Mouse (Mus musculus) right cerebral cortex, adult 2 months (tissue): ENCODE data around the gene Nudcd3.

ENCODE experiments used
- DNase-seq, 2 experiments: peaks; one replicate each; pipeline ENCODE4 v3.0.0; 2021 to 2022; ENCODE audit warnings: low spot score in 2 of 2

Nudcd3 gene

DNA sequence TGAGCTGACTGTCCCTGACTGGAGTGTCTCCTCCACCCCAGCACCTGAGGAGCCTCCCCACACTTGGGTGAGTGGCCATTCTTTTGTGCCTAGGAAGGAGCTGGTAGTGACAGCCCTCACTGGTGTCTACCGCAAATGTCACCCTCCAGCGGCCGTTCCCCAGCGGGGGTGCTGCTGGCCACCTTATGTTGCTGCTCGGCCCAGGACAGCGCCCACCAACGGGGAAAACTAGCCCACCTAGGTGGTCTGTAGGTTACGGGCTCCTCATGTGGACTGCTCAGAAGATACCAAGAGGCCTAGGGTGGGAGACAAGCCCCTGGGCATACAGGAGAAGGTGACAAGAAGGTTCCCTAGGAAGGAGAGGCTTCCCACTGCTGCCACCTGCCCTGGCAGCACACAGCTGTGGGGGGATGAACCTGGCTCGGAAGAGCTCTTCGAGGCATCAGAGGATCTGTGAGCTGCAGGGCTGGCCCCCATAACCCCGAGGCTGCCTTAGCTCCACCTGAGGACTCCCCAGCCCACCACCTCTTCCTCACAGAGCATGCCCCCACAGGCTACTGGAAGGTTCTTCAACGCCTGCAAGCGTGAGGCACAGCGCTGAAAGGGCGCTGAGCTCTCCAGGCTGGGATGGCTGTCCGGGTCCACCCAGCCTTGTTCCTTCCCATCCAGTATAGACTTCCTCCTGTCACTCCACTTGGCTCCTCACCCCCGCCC lies 136.6 kb downstream of the Nudcd3 start:
- no peak for DNase-seq

DNA sequence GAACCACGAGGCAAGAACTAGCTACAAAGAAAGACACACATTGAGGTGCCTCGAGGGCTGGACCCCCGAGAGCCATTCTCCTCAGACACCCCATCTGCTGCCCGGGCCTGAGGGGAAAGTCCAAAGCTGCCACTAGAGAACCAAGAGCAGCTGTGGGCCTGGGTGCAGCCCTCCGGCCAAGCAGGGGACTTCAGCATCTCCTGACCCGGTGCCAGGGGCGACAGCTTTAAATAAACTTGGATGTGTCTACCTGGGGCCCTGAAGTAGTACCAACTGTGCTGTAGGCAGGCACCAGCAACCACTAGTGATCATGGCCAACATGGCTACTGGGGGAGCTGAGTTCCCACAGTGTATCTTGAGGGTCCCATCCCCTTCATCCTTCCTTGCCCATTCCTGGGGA lies 137.2 kb downstream of the Nudcd3 start:
- DNase-seq: no peak

DNA sequence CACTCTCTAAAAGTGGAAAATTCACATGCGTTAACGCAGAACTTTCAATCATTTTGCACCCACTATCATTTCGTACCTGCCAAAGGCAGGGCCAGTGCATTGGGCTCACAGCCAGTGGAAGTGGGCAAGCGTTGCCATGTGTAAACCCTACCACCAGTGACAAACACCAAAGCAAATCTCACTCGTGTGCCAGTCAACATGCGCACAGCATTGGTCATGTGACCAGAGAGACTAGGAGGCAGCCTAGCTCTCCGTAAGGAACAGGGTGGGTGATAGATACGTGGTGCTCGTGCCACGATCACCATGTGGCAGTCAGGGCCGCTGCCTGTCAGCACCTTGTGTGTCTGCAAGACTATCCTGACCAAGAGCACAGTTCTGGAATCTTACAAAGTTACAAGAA lies 137.9 kb downstream of the Nudcd3 start:
- no peak for DNase-seq

DNA sequence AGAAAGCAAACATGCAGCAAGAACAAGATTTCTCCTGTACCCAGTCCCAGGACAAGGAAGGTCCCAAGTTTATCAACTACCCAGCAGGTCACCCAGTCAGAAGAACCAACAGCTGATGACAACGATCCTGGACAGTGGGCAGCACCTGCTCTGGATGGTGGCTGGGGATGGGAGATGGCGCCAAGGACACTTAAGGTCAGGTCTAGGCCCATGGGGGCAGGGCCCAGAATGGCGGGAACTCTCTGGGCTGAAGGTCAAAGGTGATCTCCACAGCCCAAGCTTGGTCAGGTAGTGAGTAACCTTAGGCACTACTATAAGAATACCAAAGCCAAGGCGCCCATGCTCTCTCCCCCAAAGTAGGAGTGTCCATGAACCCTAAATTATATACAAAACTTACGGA lies 138.3 kb downstream of the Nudcd3 start:
- DNase-seq: no peak

DNA sequence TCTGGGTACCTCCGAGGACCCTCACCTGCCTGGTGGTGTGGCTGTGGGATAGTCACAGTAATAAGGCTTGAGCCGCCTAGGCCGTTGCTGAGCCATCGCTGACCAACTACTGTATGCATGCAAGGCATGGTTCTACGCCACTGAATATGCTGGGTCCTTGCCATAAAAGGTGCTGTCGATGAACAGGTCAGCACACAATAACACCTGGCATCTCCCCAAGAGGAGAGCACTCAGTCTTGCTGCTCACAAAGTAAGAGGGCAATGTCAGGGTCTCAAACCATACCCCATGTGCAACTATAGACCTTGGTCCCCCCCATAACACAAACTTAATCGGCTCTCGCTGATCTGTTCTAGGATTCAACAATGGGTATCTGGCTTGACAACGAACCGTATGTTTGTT lies 141.1 kb downstream of the Nudcd3 start:
- no peak for DNase-seq
